Mouse (Mus musculus): ENCODE measurements around the gene Ctsd. TPM values are rescaled to one million over a fixed set of nuclear protein-coding genes. Genes with fewer than 3 reads are reported as not detected.
"Not testable (repeated sequence)": the region's sequence is repeated elsewhere in the genome, so short reads cannot be mapped to it uniquely, and the experiment has no call there.

The Ctsd gene
- 100 to 1,000 TPM; 289 to 292 TPM for total RNA-seq (2021)

DNA sequence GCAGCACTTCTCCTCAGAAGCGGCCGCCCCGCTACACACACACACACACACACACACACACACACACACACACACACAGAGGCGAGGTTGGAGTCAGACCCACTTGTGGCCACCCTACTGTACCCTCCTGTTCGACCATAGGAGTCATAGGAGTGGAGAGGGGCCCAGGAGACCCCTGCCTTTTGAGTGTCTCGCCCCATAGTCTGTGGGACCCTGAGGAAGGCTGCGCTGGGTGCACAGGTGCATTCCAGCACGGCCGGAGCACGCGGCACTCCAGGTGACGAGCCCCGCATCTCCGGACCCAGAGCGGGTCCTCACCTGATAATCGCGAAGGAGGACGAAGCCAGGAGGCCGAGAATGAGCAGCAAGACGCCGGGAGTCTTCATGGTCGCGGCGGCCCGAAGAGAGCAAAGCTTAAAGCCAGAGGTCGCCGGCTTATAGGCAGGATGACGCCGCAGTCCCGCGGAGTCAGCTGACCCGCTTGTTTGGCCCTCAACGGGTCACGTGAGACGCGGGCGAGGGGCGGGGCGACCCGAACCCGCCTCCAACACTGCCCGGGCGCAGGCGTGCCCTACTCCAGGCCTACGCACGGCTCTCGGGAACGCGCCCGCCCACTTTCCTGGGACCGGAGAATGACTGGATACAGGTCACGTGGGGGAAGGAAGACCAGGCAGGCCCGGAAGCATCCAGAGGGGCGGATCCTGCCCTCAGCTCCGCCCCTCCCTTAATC lies at the start of gene Ctsd:
Gene Ctsd (minus strand): TSS at position 620 of the 730 bp plus-strand sequence.
- DNase-seq = peak; percentile 94 to 96

DNA sequence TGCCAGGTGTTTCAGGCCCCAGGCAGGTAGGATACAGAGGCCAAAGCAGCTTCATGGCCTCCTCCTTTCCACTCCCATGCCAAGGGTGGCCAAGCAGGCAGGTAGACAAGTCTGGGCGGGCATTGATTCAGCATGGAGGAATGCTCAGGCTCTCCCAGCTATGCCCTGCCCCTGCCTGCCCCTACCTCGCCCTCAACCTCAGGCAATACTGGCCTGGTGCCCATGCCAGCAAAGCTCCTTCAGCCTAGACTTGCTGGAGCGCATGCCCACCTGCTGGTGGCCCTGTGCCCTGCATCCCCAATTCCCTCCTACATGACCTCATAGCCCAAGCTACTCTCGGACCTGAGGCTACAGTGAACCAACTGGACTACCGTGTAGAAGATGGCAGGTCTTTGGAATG lies 49.5 kb upstream of the Ctsd start:
- no peak for DNase-seq

DNA sequence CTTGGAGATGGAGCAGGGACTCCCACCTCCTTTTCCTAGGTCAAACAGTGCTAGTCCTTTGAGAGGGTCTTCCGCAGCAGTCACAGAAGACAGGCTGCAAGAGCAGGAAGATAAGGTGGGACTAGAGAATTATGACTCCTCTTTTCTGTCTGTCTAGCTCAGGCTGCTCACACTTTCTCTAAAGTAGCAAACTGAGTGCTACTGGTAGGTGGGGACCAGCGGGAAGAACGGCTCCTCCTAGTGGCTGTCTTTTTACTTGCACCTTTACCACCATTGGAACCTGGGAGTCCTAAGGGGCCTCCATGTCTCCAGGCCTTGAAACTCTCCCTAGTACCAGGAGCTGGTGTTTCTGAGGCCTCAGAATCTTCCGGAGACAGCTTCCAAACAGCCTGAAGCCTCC lies 47.7 kb upstream of the Ctsd start:
- peak; percentile 26 to 52 for DNase-seq

DNA sequence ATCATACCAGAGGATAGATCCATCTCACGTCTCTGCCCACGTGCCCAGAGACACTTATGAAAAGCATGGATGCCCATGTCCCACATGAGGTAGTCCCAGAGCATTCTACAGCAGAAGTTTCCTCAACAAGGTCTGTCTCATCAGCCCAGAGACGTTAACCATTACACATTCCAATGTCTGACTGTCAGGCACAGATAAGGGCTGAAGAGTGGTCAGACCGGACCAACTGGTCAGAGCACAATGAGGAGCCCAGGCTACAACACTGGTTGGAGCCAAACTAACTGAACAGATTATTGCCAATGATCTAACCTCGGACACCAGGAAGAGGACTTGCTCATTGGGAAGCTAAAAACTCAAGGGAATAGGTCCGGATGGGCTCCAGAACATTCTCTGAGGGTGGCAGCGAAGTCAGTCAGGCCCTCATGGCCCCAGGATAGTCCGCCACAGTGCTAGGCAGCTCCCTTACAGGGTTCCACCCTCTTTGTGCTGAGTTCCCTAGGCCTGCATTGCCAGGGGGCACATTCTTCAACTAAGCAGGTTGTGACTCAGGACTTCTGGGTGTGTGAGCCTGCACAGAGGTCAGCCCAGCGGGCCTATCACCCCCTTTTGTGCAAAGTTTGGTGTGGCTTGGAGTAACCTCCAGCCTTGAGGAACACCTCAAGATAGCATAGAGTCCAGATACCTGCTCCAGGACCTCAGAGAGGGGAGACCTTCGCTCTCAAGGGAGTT lies 46.5 kb upstream of the Ctsd start, which contains the start of gene Syt8:
Gene Syt8 (plus strand): TSS at position 714 of the 729 bp plus-strand sequence.
- no peak for DNase-seq

DNA sequence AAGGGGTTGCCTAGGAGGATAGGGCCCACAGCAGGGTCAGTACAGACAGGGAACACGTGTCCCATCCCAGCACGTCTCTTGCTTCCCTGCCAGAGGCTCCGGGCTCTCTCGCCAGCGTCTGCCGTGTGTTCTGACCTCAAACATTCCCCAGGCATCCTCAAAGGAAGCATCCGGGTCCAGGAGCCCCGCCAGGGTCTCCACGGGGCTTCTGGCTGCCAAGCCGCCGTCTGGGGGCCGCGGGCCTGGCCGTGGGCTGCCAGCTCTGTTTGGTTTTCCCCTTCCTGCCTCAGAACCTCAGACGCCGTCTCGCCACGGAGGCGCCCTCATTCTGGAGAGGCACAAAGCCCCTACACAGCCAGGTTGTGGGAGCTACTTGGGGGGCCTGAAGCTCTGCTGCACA lies 45.8 kb upstream of the Ctsd start:
- no peak for DNase-seq

DNA sequence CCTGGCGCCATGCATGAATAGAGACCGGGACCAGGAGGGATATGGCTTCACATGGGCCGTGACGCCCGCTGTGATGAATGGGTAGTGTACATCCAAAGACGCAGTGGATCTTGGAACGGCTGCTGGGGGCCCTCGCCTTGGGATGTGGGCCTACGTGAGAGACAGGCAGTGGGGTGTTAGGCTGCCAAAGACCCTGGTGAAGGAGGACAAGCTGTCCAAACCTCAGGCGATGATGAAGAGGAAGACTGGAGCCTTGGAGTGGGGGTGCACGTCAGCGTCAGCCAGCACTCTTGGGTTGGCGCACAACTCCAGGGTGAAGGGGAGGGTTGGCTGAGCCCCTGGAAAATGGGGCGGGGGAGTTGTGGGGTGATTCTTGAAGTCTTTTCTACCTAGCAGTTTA lies 43.3 kb upstream of the Ctsd start:
- DNase-seq = no peak

DNA sequence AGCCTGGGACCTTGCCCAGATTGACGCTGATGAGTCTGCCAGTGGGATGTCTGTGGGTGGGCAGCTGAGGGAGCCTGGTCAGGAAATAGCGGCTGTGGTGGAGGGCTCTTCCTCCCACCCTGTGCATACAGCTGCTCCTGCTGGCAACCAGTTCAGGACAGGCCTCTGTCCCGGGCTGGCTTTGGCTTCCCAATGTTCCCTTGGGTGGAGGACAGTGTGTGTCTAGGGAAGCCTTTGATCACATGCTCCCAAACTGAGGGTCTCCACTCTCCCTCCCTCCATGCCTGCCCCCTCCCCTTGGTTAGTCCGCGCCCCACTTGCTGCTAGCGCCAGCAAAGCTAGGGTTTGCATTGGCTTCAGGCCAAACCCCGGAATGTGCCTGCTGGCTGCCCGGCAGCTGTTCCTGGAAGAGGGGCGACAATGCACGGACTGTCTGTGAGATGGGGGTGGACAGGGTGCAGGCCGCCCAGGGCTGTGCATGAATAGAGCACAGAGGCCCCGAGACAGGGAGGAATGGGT lies 42.4 kb upstream of the Ctsd start:
- peak; percentile 38 to 42 for DNase-seq

DNA sequence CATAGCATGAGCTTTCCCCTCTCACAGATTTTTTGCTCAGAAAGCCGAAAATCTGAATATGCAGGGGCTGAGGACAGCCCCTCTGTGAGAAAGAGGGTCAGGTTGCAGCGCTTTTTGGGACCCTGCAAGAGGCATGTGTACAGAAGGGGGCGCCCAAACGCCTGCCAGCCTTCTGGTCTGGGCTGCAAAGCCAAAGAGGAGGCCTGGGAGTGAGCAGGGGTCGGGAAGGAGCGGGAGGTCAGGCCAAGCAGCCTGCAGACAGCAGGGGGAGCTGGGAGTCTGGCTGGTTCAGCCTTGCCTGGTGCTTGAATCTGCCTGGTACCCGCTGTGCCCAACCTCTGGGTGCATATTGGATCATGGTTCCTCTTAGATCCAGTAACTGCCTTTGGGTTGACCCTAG lies 40.4 kb upstream of the Ctsd start:
- DNase-seq = no peak

DNA sequence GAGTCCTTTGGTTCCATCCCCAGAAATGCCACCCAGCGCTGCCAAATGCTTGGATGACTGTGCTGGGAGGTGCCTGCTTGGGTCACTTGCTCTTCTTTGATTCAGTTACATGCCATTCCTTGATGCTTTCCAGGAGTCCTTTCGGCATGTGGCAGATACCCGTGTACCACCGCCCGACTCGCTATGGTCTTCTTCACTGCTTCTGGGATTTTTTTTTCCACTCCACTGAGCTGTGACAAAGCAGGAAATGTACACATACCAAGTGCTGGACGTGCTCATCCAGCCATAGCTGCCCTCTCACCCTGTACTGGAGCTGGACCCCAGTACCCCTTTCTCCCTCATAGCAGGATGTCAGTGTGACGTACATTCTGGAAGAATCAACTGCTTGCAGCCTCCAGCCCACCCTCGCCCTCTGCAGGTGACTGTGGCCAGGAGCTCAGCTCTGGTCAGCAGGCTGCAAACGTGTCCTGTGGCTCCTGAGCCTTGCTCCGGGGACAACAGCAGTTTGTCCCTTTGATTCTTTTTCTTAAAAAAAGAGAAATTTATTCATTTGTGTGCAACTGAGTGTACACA lies 37.9 kb upstream of the Ctsd start:
- no peak for DNase-seq

DNA sequence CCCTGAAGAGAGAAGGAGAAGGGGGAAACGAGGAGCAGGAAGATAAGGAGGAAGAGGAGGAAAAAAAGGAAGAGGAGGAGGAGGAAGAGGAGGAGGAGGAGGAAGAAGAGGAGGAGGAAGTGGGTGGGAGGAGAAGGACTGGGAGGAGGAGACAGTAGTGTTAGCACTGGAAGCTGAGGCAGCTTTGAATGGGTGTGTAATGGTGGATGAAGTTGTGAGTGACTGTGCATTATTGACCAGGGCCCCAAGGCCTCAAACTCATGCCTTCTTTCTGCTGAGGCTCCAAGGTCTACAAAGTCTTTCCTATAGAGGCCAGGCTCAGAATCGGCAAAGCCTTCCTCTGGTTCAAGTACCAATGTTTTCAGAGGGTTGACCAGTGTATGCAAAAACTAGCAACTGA lies 34.0 kb upstream of the Ctsd start:
- DNase-seq = no peak

DNA sequence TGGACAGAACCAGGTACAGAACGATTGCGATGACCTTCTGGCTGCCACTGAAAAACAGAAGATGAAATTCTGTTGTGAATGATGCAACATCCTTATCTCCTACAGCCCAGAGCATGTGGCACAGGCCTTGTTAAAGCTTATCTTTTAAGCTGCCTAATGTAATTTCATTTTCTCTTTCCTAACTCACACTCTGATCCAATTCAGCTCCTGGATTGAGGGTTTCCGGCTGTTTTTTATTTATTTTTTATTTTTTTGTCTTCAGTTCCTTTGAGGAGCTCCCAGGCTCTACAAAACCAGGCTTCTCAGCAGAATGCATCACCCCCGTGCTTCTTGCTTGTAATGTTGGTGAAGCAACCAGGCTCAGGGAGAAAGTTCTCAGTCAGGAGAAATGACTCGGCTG lies 32.0 kb upstream of the Ctsd start:
- no peak for DNase-seq

DNA sequence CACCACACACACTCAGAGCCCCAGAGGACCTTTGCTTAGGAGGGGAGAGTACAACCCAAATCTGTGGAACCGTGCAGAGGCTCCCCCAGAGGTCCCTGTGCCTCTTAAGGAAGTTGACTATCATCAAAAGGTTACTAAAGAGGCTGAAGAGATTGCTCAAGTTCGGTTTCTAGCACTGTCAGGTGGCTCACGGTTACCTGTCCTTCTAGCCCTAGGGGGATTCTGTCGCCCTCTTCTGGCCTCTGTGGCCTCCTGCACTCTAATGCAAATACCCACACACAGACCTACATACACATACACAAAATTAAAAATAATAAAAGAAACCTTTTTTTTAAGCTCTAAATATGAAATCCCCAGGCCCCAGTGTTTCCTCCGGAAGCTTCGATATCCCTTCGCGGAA lies 30.8 kb upstream of the Ctsd start:
- no peak for DNase-seq

DNA sequence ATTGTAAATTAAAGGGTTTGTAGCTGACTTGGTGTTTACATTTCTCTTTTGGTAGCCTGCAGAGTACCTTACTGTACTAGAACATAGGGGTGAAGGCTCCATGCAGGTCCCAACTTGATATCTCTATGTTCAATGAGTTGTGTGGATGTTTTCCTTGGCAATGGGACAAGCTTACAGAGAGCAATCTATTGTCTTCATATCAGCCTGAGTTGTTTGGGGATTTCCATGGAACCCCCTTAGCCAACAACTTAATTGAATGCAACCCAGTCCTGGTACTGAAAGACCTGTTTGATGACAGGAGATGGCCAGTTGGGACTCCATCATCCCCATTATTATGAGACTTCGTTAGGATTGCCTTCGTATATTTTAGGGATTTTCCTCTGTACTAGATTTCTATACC lies 30.2 kb upstream of the Ctsd start:
- no peak for DNase-seq

DNA sequence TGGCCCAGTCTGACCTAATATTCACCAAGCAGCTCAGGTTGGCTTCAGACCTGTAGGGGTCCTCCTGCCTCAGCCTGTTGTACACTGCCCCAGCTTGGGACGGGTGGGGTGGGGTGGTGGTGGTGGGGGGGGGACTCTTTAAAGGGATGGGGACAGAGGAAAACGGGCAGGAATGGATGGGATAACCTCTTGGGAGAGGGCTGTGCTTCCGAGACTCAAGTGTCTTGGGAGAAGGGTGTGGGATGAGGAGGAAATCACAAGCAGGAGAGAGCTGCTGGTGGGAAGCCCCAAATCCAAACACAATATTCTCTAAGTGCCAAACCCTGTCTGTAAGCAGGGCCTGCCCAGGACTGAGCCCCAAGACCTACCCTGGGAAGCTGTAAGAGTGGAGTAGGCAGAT lies 28.4 kb upstream of the Ctsd start:
- DNase-seq = no peak

DNA sequence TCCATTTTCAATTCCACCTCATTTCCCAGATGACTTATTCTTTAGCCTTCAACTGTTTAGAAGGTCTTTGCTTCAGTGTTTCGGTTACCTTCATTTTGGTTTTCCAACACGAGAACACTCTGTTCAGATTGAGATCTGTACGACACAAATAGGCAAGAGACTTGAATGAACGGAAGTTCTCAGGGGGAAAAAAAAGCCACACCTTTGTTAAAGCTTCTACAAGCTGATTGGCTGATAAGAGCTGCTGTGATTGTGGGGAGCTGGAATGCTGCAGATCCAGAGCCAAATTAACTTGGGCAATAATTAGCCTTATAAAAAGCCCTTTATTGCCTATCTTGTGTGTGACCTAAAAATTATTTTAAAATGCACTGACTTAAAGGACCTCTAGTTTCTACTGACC lies 27.5 kb upstream of the Ctsd start:
- no peak for DNase-seq

DNA sequence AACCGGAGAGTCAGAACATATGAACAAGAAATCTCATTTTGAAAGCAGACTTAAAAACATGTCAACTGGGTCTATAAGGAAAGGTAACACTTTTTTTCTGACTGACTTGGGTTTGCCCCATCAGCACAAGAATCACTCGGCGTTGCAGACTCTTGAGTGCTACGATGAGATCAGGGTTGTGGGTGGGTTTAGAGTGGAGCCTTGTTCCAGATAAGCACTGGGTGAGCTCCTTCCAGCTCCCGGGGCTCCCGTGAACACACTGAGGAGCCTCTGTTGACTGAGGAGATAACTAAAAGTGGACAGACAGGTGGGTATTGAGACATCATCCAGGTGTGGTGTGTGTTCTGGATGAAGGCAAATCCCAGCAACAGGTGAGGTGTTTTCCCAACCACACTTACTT lies 25.4 kb upstream of the Ctsd start:
- no peak for DNase-seq

DNA sequence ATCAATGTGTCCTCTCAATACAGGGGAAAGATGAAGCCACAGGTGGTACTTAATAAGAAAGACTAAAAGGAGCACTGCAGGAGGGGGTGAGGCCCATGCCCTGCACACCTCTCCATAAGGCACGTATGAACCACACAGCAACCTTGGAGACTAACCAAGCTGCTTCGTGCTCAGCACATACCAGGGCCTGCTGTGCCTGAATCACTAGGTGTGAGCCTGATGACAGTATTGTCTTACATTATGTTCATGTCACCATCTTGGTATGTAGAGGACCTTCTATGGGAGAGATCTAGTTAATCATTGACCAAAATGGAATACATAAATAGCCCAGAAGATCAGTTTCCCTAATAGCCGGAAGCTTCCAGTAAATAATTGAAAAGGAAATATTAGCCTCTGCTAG lies 21.8 kb upstream of the Ctsd start:
- no peak for DNase-seq

DNA sequence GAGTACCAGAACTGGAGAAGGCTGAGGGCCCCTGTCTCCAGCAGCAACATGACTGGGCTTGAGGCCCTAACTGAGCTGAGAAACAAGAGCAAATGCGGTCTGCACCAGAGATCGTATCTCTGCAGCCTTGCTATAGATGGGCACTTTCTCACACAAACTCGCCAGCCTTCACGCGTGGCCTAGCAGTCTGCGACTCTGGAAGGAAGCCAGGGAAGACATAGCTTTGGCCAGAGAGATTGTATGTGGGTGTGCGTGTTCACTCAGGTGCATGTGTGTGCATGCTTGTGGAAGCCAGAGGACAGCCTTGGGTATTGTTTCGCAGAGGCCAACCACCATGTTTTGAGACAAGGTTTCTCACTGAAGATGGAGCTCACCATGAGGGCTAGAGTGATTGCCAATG lies 20.8 kb upstream of the Ctsd start:
- DNase-seq = no peak

DNA sequence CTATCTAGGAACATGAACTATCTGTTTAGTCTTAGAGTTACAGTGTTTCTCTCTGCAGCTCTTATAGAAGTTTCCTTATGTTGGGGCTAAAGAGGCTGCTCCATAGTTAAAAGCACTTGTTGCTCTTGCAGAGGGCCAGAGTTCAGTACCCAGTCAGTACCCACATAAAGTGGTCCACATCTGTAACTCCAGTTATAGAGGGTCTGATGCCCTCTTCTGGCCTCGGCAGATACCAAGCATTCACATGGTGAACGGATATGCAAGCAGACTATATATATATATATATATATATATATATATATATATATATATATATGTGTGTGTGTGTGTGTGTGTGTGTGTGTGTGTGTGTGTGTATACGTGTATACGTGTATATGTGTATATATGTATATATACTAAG lies 20.1 kb upstream of the Ctsd start:
- DNase-seq = no peak

DNA sequence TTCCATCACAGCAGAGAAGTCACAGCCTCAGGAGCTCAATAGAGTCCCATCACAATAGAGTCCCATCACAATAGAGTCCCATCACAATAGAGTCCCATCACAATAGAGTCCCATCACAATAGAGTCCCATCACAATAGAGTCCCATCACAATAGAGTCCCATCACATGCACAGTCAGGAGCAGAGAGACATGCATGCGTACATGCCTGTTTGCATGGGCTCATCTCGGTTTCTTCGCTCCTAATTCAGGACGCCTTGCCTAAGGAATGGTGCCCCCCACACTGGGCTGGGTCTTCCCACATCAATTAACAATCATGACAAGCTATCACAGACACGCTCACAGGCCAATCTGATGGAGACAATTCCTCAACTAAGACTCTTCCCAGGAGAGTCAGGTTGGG lies 17.3 kb upstream of the Ctsd start:
- not testable (repeated sequence) for DNase-seq

DNA sequence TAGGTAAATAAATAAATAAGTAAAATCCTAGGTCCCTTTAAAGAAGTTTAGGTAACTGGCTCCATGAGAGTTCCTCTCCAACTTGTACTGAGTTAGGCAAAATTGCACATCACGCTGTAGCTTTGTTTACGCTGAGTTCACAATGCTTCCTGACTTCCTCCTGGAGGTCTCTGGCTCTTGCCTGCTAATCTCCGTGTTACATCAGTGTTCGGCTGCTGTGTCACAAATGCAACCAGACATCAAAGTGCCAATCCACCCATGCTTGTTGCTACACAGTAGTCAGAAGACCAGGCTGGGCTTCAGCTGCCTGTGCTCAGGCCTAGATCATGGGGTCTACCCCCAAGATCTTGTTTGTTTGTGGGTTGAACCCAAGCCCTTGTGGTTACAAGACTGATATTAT lies 15.8 kb upstream of the Ctsd start:
- no peak for DNase-seq

DNA sequence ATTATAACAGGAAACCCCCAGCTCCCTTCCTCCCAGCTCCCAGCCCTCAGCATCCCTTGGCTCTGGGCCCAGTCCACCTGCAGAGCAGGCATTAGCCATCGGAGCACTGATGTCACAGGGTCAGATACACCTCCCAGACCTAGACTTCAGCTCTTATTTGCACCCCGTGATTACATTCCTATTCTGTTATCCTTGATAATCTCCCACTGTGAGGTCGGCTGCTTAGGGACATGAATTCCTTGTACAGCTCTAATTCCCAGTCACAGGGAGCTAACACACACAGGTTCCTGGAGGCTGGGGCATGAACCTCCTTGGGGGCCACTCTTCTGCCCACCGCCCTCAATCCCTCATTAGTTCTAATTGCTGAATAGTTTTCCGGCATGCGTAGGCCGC lies 12.9 kb upstream of the Ctsd start:
- DNase-seq = no peak

DNA sequence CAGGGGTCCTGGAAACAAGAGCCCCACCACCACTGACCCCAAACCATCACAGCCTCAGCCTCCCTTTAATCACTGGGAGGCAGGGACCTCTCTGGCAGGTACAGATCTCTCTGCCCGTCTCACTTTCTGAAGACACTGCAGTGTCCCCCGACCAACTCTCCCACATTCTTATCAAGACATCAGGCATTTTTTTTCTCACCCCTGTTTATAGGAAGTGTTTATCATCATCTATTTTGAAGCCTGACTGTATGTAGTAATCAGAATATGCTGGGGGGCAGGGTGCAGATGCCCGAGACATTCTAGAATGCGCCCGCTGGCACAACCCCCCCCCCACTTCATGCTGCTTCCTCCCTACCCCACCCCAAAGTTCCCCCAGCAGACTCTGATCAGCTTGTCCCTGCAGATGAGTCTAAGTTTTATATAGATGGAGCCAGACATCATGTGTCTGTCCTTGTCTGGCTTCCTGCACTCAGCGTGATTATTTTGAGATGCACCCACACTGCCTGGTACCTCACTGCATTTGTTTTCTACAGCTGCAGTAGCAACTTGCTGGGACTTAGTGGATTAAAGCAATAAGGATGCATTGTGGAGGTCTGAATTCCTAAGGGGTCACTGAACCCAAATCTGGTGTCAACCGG lies 12.4 kb upstream of the Ctsd start:
- DNase-seq = no peak

Data from layer of hippocampus, postnatal 36 days (tissue).